Mouse (Mus musculus): ENCODE measurements around the gene Gm10643. TPM values are rescaled to one million over a fixed set of nuclear protein-coding genes. Genes with fewer than 3 reads are reported as not detected.
A peak's percentile ranks its signal among the peaks of the same experiment; 100 is the strongest.

The Gm10643 gene
- polyA plus RNA-seq, 1 experiment from 2014 or later = 1.8 TPM

- Histone ChIP-seq H3K27me3 (ENCODE audit: insufficient read depth, low read length) (no peaks in the 10 kb centered on the region), H3K4me2 (ENCODE audit: low read length) (peak overlapping the region; percentile 53; the same call in 1 of the 2 replicates), H3K27ac (peak overlapping the region; percentile 36; the same call in 1 of the 2 replicates), H3K9ac (ENCODE audit: low read depth, low read length) (no peak overlapping the region), H3K4me1 (replicated peaks; ENCODE audit: insufficient read depth, low read length) (peaks cover 29% of the 10 kb centered on the region), H3K9me3 (replicated peaks; ENCODE audit: low read length) (no peaks in the 10 kb centered on the region), H3K36me3 (ENCODE audit: insufficient read depth, low read length) (no peaks in the 10 kb centered on the region), H3K4me3 (replicated peaks; ENCODE audit: low read depth, low read length) (no peak overlapping the region)
- peak; percentile 57 for DNase-seq (ENCODE audit: low spot score)
- TF ChIP-seq CTCF (IDR thresholded peaks at IDR 0.05; ENCODE audit: low read depth) = peak; percentile 83
- WGBS = 18% methylated on average over 10 of the region's 10 CpGs
- no peak for ATAC-seq (replicated peaks; ENCODE audit: low FRiP score, low read depth)
These were observed 40.8 kb downstream of the Gm10643 start for GRCm38 (mm10) chr8:84024171-84024570.

- H3K27me3 ChIP-seq (ENCODE audit: insufficient read depth, low read length) = no peaks in the 10 kb centered on the region
- H3K4me3 ChIP-seq (replicated peaks; ENCODE audit: low read depth, low read length) = no peak overlapping the region
- H3K4me1 ChIP-seq (replicated peaks; ENCODE audit: insufficient read depth, low read length) = peaks cover 29% of the 10 kb centered on the region
- no peak for DNase-seq (ENCODE audit: low spot score)
- H3K9ac ChIP-seq (ENCODE audit: low read depth, low read length) = no peak overlapping the region
- no peak for TF ChIP-seq CTCF (IDR thresholded peaks at IDR 0.05; ENCODE audit: low read depth)
- peak overlapping the region; percentile 53; the same call in 1 of the 2 replicates for H3K4me2 ChIP-seq (ENCODE audit: low read length)
- ATAC-seq (replicated peaks; ENCODE audit: low FRiP score, low read depth) = peak; percentile 43
- H3K9me3 ChIP-seq (replicated peaks; ENCODE audit: low read length) = no peaks in the 10 kb centered on the region
- 37% methylated on average over 1 of the region's 1 CpGs for WGBS
- no peaks in the 10 kb centered on the region for H3K36me3 ChIP-seq (ENCODE audit: insufficient read depth, low read length)
- 0 out of 2 replicates have a peak overlapping the region, but pooled peaks have one; percentile 42 for H3K27ac ChIP-seq
These were observed 41.3 kb downstream of the Gm10643 start for GRCm38 (mm10) chr8:84023631-84024030.

- Histone ChIP-seq H3K27ac (peak overlapping the region; percentile 42), H3K4me3 (replicated peaks; ENCODE audit: low read depth, low read length) (no peak overlapping the region), H3K36me3 (ENCODE audit: insufficient read depth, low read length) (no peaks in the 10 kb centered on the region), H3K27me3 (ENCODE audit: insufficient read depth, low read length) (no peaks in the 10 kb centered on the region), H3K9ac (ENCODE audit: low read depth, low read length) (no peak overlapping the region), H3K4me1 (replicated peaks; ENCODE audit: insufficient read depth, low read length) (peaks cover 29% of the 10 kb centered on the region), H3K9me3 (replicated peaks; ENCODE audit: low read length) (no peaks in the 10 kb centered on the region), H3K4me2 (ENCODE audit: low read length) (peak overlapping the region; percentile 53; the same call in 1 of the 2 replicates)
- DNase-seq (ENCODE audit: low spot score) (peak; percentile 53), ATAC-seq (replicated peaks; ENCODE audit: low FRiP score, low read depth) (peak; percentile 50; the same call in 1 of the 2 replicates)
- 7% methylated on average over 5 of the region's 5 CpGs for WGBS
- TF ChIP-seq CTCF (IDR thresholded peaks at IDR 0.05; ENCODE audit: low read depth) = 0 out of 2 replicates have a peak, but pooled peaks have one; percentile 3
These were observed 41.9 kb downstream of the Gm10643 start for GRCm38 (mm10) chr8:84023085-84023484.

GRCm38 (mm10) chr8:84021569-84021968, 43.4 kb downstream of the Gm10643 start:
- ATAC-seq (replicated peaks; ENCODE audit: low FRiP score, low read depth) (peak; percentile 4; the same call in 1 of the 2 replicates), DNase-seq (ENCODE audit: low spot score) (no peak)
- Histone ChIP-seq H3K4me1 (replicated peaks; ENCODE audit: insufficient read depth, low read length) (peaks cover 29% of the 10 kb centered on the region), H3K9me3 (replicated peaks; ENCODE audit: low read length) (no peaks in the 10 kb centered on the region), H3K36me3 (ENCODE audit: insufficient read depth, low read length) (no peaks in the 10 kb centered on the region), H3K27me3 (ENCODE audit: insufficient read depth, low read length) (no peaks in the 10 kb centered on the region), H3K4me2 (ENCODE audit: low read length) (peak overlapping the region; percentile 53), H3K27ac (peak overlapping the region; percentile 90), H3K4me3 (replicated peaks; ENCODE audit: low read depth, low read length) (peak overlapping the region; percentile 24), H3K9ac (ENCODE audit: low read depth, low read length) (peak overlapping the region; percentile 59)
- WGBS = 35% methylated on average over 12 of the region's 12 CpGs
- no peak for TF ChIP-seq CTCF (IDR thresholded peaks at IDR 0.05; ENCODE audit: low read depth)

- DNase-seq (ENCODE audit: low spot score) (peak; percentile 71), ATAC-seq (replicated peaks; ENCODE audit: low FRiP score, low read depth) (peak; percentile 89)
- H3K27ac ChIP-seq = peak within 1 kb of the TSS; percentile 90
- no peaks in the 10 kb centered on the region for H3K36me3 ChIP-seq (ENCODE audit: insufficient read depth, low read length)
- peak within 1 kb of the TSS; percentile 59 for H3K9ac ChIP-seq (ENCODE audit: low read depth, low read length)
- H3K4me1 ChIP-seq (replicated peaks; ENCODE audit: insufficient read depth, low read length) = peaks cover 29% of the 10 kb centered on the region
- no peaks in the 10 kb centered on the region for H3K9me3 ChIP-seq (replicated peaks; ENCODE audit: low read length)
- no peaks in the 10 kb centered on the region for H3K27me3 ChIP-seq (ENCODE audit: insufficient read depth, low read length)
- H3K4me2 ChIP-seq (ENCODE audit: low read length) = peak within 1 kb of the TSS; percentile 53
- TF ChIP-seq CTCF (IDR thresholded peaks at IDR 0.05; ENCODE audit: low read depth) = peak; percentile 43
- H3K4me3 ChIP-seq (replicated peaks; ENCODE audit: low read depth, low read length) = peak within 1 kb of the TSS; percentile 24
- 4% methylated on average over 18 of the region's 18 CpGs for WGBS
These were observed 43.8 kb downstream of the Gm10643 start, which contains the start of gene Palm3 for GRCm38 (mm10) chr8:84021096-84021495. Gene Palm3, plus strand, starts transcription at chr8:84021471.

- DNase-seq (ENCODE audit: low spot score) = no peak
- no peak for TF ChIP-seq CTCF (IDR thresholded peaks at IDR 0.05; ENCODE audit: low read depth)
- 74% methylated on average over 9 of the region's 9 CpGs for WGBS
- ATAC-seq (replicated peaks; ENCODE audit: low FRiP score, low read depth) = no peak
- Histone ChIP-seq H3K4me3 (replicated peaks; ENCODE audit: low read depth, low read length) (no peak overlapping the region), H3K4me1 (replicated peaks; ENCODE audit: insufficient read depth, low read length) (peaks cover 25% of the 10 kb centered on the region), H3K27me3 (ENCODE audit: insufficient read depth, low read length) (no peaks in the 10 kb centered on the region), H3K4me2 (ENCODE audit: low read length) (no peak overlapping the region), H3K36me3 (ENCODE audit: insufficient read depth, low read length) (no peaks in the 10 kb centered on the region), H3K9me3 (replicated peaks; ENCODE audit: low read length) (no peaks in the 10 kb centered on the region), H3K27ac (no peak overlapping the region), H3K9ac (ENCODE audit: low read depth, low read length) (no peak overlapping the region)
These were observed 45.2 kb downstream of the Gm10643 start for GRCm38 (mm10) chr8:84019738-84020137.

Data from kidney, postnatal 0 days (tissue).